Mouse (Mus musculus) spleen, adult 2 months (tissue): ENCODE results near the gene Cd5.

Experiments
- CTCF ChIP-seq: fragments of 200-500 bp; IDR thresholded peaks from 2 replicates; pipeline ENCODE4 v1.5.1; 2011; ENCODE audit warnings: mild to moderate bottlenecking, inconsistent platforms; ENCODE audit not compliant: insufficient read depth, insufficient read length, insufficient replicate concordance; ENCODE audit errors: extremely low read depth
- POLR2A ChIP-seq: fragments of 200-500 bp; IDR thresholded peaks from 2 replicates; pipeline ENCODE4 v1.6.1; 2011; ENCODE audit warnings: low read depth, low read length, inconsistent platforms

- TF ChIP-seq CTCF (no peak), POLR2A (no peak)
These were observed 24.6 kb downstream of the Cd5 start for GRCm38 (mm10) chr19:10714168-10714567.
